Mouse (Mus musculus) lung, adult 2 months (tissue): ENCODE measurements at regions not wholly inside any gene's neighbourhood (a gene's known extent, or its start where the extent isn't known, plus 50 kb on each side); places are given as distances from the start of the nearest gene placed in this dataset.

Experiments
- CTCF ChIP-seq: fragments of 200-500 bp; IDR thresholded peaks from 2 replicates; pipeline ENCODE4 v1.5.1; 2011; ENCODE audit warnings: mild to moderate bottlenecking, low read length, control low read depth; ENCODE audit not compliant: insufficient read depth
- POLR2A ChIP-seq: fragments of 200-500 bp; IDR thresholded peaks from 2 replicates; pipeline ENCODE4 v1.6.1; 2011; ENCODE audit warnings: low read depth, mild to moderate bottlenecking, control low read depth, low read length, borderline replicate concordance; ENCODE audit errors: extremely low read depth

- no peak for TF ChIP-seq CTCF
- no peak for TF ChIP-seq POLR2A
Measured at GRCm38 (mm10) chr7:137557439-137557838, 120.0 kb downstream of the Glrx3 start.
